Mouse (Mus musculus) lung, postnatal 36 days (tissue): ENCODE results near the gene Rhov.

Experiments used
- DNase-seq: peaks from one replicate; pipeline ENCODE4 v3.0.0; 2022; ENCODE audit warnings: mixed read lengths

The Rhov gene

GRCm38 (mm10) chr2:119270643-119271331, at the start of gene Rhov:
Rhov (minus strand) TSS chr2:119271272.
- peak; percentile 91 for DNase-seq

- DNase-seq: no peak
Measured at GRCm38 (mm10) chr2:119320571-119320970, 49.5 kb upstream of the Rhov start.

GRCm38 (mm10) chr2:119318043-119318710, 47.1 kb upstream of the Rhov start:
- no peak for DNase-seq

GRCm38 (mm10) chr2:119314742-119315310, 43.8 kb upstream of the Rhov start:
- DNase-seq: peak; percentile 56

- peak; percentile 53 for DNase-seq
Measured at GRCm38 (mm10) chr2:119313780-119314479, 42.9 kb upstream of the Rhov start.

- no peak for DNase-seq
Measured at GRCm38 (mm10) chr2:119312380-119312958, 41.4 kb upstream of the Rhov start.

- peak; percentile 58 for DNase-seq
Measured at GRCm38 (mm10) chr2:119311544-119311943, 40.5 kb upstream of the Rhov start.

GRCm38 (mm10) chr2:119304798-119305208, 33.7 kb upstream of the Rhov start:
- DNase-seq: peak; percentile 88

GRCm38 (mm10) chr2:119304391-119304790, 33.3 kb upstream of the Rhov start:
- no peak for DNase-seq

- DNase-seq: no peak
Measured at GRCm38 (mm10) chr2:119302876-119303275, 31.8 kb upstream of the Rhov start.

GRCm38 (mm10) chr2:119300819-119301493, 29.9 kb upstream of the Rhov start:
- peak; percentile 74 for DNase-seq

GRCm38 (mm10) chr2:119299981-119300818, 29.1 kb upstream of the Rhov start:
- DNase-seq: peak; percentile 96

GRCm38 (mm10) chr2:119298839-119299238, 27.8 kb upstream of the Rhov start:
- DNase-seq: no peak

- peak; percentile 82 for DNase-seq
Measured at GRCm38 (mm10) chr2:119298330-119298729, 27.3 kb upstream of the Rhov start.

GRCm38 (mm10) chr2:119297506-119297905, 26.4 kb upstream of the Rhov start:
- no peak for DNase-seq

- peak; percentile 26 for DNase-seq
Measured at GRCm38 (mm10) chr2:119296756-119297155, 25.7 kb upstream of the Rhov start.

- no peak for DNase-seq
Measured at GRCm38 (mm10) chr2:119294411-119294810, 23.3 kb upstream of the Rhov start.

- no peak for DNase-seq
Measured at GRCm38 (mm10) chr2:119293776-119294390, 22.8 kb upstream of the Rhov start.

GRCm38 (mm10) chr2:119293311-119293710, 22.2 kb upstream of the Rhov start:
- DNase-seq: no peak

GRCm38 (mm10) chr2:119292852-119293251, 21.8 kb upstream of the Rhov start:
- DNase-seq: no peak

GRCm38 (mm10) chr2:119292281-119292680, 21.2 kb upstream of the Rhov start:
- no peak for DNase-seq
